Mouse (Mus musculus): ENCODE data around the gene Slc23a3. TPM values are rescaled to one million over a fixed set of nuclear protein-coding genes. Genes with fewer than 3 reads are reported as not detected.

Slc23a3 gene
- 5.4 TPM for polyA plus RNA-seq (2014; fragmentation: Illumina TruSeq; extraction: RNeasy Lipid Tissue Mini Kit (QIAGEN cat#74804); ENCODE audit: low read depth, low replicate concordance)

DNA sequence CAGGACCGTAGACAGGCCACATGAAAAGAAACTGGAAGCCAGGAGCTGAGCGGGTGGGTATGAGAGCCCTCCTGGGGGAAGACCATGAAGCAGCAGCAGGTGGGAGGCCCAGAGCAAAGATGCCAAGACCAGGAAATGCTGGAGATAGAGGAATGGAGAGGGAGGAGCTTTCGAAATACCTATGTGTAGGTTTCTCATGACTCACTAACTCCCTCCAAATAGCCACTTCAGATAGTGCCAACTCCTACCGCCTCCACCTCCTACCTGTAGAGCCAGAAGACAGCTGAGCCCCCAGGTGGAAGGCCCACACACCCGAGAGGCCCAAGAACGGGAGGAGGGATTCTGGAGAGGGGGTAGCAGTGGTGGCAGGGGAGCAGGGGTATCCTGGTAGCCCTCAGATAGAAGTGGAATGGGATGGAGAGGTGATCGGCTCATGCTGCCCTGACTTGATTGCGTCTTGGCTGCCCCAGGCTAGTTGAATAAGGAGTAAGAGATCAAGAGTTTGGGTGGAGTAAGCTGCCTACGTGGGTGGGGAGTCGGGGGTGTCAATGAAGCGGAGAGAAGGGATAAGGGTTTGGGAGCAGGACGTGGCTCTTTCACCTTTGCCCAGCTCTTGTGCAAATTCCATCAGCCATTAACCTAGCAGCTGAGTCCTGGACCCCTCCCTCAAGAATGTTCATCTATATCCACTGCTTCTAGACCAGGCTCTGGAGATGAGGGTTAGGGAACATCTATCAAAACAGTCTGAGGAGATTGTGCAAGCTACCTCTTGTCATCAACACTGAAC is at the start of gene Slc23a3:
TSS of gene Slc23a3 (minus strand) at position 470 of the 787 bp plus-strand sequence.

DNA sequence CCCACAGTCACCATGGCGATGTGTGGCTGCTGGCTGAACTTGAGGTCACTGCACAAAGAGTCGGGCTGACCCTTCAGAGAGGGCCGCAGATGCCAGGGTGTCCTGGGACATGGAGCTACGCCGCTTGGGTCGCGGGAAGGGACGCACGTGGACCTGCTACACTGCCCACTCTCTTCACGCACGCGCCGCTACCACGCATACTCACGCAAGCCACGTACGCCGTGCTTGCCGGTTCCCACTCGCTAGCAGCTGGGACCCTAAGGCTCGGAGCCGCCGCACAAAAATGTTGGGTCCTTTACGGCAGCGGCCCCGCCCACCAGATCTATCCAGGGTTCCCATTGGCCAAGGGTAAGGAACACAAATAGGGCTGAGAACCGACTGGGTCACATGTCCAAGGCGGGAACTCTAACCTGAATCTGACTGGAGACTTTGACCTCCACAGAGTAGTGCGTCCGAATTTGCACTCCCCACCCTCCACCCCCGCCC is 46.5 kb upstream of the Slc23a3 start, which contains the start of gene Abcb6:
TSS of gene Abcb6 (minus strand) at position 288 of the 486 bp plus-strand sequence.

DNA sequence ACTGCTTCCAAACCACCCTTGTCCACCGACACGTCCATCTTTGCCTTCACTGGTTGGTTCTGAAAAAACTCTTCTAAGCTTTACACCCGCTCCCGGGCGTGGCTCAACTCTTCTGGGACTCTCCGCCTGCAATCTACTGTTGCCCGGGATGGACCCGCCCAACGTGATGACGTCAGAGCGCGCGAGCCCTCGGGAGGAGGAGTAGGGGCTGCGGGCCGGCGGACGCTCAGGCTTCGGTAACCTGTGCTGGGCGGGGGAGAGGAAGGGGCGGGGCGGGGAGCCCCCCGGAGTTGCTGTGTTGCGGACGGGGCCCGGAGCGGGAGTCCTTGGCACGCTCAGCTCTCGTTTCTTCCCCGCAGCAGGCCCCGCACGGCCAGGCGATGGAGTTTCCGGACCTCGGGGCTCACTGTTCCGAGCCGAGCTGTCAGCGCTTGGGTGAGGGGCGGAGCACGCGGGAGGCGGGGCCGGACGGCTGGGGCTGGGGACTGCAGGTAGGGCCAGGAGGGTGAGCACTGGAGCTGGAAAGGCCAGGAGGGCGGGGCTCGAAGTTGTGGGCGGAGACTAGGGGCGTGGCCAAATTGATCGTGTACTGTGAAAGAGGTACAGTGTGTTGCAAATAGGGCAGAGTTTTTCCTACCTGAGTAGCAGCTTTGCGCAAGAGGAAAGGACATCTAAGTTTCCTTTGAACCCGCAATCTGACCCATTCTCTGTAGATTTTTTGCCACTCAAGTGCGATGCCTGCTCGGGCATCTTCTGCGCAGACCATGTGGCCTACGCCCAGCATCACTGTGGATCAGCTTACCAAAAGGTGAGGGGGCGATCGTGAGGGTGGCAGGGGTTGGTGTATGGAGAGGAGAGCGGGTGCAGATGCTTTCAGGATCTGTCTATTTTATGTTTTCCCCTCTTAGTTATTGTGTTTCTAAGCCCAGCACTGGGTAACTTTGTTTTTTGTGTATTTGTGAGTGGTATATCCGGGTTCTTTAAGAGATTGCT is 35.1 kb upstream of the Slc23a3 start, which contains the start of gene Zfand2b:
TSS of gene Zfand2b (plus strand) at position 175 of the 993 bp plus-strand sequence.

DNA sequence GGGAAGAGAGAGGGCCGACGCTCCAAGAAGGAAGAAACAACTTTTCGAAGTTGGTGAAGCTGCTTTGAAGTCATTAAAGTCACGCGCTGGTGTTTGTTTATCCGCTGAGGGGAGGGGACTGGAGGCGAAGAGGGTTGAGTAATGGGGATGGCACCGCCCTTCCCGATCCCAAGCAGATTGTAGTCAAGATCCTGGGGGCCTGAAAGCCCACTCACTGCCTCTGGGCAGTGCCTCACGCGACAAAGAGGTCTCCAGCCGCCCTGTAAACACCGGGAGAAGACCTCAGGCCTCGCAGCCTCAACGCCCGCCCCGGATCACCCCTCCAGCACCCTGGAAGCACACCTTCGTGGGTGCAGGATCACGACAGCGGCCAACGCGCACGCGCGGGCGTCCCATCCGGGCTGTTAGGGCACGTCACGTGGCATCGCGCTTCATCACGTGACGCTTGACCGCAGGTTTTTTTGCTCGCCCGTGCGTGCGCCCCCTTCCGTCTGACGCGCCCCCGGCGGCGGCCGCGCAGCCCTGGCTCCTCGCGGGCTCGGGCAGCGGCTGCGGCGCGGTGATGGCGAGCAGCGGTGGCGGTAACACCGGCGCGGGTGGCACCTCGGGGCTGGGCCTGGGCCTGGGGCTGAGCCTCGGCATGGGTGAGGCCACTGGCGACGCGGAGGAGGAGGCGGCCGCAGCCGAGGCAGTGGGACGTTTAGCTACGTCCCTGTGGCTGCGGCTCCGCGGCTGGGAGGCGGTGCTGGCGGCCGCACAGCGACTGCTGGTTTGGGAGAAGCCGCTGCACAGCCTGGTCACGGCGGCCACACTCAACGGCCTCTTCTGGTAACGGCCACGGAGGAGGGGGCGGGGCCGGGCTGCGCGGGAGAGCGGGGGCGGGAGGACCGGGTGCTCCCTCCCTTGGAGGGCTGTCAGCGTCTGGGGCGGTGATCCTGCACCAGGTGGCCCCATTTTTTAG is 8.9 kb upstream of the Slc23a3 start, which contains the start of the genes Cnppd1 and Retreg2:
TSS of gene Cnppd1 (minus strand) at position 411 of the 961 bp plus-strand sequence.
TSS of gene Retreg2 (plus strand) at position 478 of the 961 bp plus-strand sequence.

DNA sequence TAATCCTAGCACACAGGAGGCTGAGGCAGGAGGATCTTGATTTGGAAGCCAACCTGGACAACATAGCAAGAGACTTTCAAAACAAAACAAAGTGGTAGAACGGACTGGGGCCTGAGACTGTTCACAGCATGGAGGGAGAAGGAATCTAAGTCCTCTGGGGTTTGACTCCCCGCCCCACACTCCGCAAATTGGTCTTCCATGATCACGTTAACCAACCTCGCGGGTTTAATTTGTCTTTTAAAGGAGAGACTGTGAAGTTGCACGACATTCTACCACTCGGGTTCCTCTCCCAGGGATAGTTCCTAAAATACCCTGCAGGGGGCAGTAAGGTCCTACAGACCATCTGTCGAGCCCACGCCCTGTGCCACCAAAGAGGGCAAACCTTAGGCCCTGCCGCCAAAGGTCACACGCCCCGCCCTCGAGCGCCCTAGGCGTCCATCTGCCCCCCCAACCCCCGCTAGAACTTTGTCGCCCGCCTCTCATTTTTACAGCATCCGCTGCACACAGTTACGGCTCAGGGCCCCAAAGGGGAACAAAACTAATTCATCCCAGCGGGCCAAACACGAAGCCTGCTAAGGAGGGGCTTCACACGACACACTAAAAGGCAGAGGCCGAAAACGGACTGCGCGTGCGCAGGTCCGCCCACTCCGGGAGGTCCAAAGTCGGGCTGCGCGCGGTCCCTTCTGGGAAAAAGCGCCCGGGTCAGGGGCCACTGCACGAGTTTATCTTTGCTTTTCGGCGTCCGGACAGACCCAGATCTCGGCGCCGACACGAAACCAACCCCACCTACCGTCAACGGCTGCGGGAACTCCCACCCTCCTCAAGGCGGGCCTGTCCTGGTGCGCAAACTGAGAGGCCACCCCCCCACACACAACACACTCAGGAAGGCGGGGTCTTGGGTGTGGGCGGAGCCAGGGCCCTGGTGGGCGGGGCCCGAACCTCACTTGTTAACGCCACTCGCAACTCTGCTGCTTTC is 9.1 kb downstream of the Slc23a3 start, which contains the start of gene Nhej1:
TSS of gene Nhej1 (minus strand) at position 855 of the 976 bp plus-strand sequence.

Other genes with a start within 250 kb of the Slc23a3 start
- not detected for gene Fev, start 248.5 kb downstream of the Slc23a3 start, polyA plus RNA-seq (2014; fragmentation: Illumina TruSeq; extraction: RNeasy Lipid Tissue Mini Kit (QIAGEN cat#74804); ENCODE audit: low read depth, low replicate concordance)
- gene Cryba2, start 240.7 kb downstream of the Slc23a3 start, polyA plus RNA-seq (2014; fragmentation: Illumina TruSeq; extraction: RNeasy Lipid Tissue Mini Kit (QIAGEN cat#74804); ENCODE audit: low read depth, low replicate concordance): not detected
- 0.28 TPM for gene Cfap65, start 198.3 kb downstream of the Slc23a3 start, polyA plus RNA-seq (2014; fragmentation: Illumina TruSeq; extraction: RNeasy Lipid Tissue Mini Kit (QIAGEN cat#74804); ENCODE audit: low read depth, low replicate concordance)
- 0.44 TPM for gene Ihh, start 182.2 kb downstream of the Slc23a3 start, polyA plus RNA-seq (2014; fragmentation: Illumina TruSeq; extraction: RNeasy Lipid Tissue Mini Kit (QIAGEN cat#74804); ENCODE audit: low read depth, low replicate concordance)
- 0.89 TPM for gene Nhej1, start 8.7 kb downstream of the Slc23a3 start, polyA plus RNA-seq (2014; fragmentation: Illumina TruSeq; extraction: RNeasy Lipid Tissue Mini Kit (QIAGEN cat#74804); ENCODE audit: low read depth, low replicate concordance)
- 14.0 TPM for gene Cnppd1, start 8.8 kb upstream of the Slc23a3 start, polyA plus RNA-seq (2014; fragmentation: Illumina TruSeq; extraction: RNeasy Lipid Tissue Mini Kit (QIAGEN cat#74804); ENCODE audit: low read depth, low replicate concordance)
- 11.7 TPM for gene Retreg2, start 8.9 kb upstream of the Slc23a3 start, polyA plus RNA-seq (2014; fragmentation: Illumina TruSeq; extraction: RNeasy Lipid Tissue Mini Kit (QIAGEN cat#74804); ENCODE audit: low read depth, low replicate concordance)
- not detected for gene Zfand2b, start 34.8 kb upstream of the Slc23a3 start, polyA plus RNA-seq (2014; fragmentation: Illumina TruSeq; extraction: RNeasy Lipid Tissue Mini Kit (QIAGEN cat#74804); ENCODE audit: low read depth, low replicate concordance)
- 8.3 TPM for gene Abcb6, start 46.5 kb upstream of the Slc23a3 start, polyA plus RNA-seq (2014; fragmentation: Illumina TruSeq; extraction: RNeasy Lipid Tissue Mini Kit (QIAGEN cat#74804); ENCODE audit: low read depth, low replicate concordance)
- gene Ankzf1, start 58.3 kb upstream of the Slc23a3 start, polyA plus RNA-seq (2014; fragmentation: Illumina TruSeq; extraction: RNeasy Lipid Tissue Mini Kit (QIAGEN cat#74804); ENCODE audit: low read depth, low replicate concordance): 6.7 TPM
- gene Atg9a, start 58.3 kb upstream of the Slc23a3 start, polyA plus RNA-seq (2014; fragmentation: Illumina TruSeq; extraction: RNeasy Lipid Tissue Mini Kit (QIAGEN cat#74804); ENCODE audit: low read depth, low replicate concordance): 10.1 TPM
- gene Glb1l, start 76.9 kb upstream of the Slc23a3 start, polyA plus RNA-seq (2014; fragmentation: Illumina TruSeq; extraction: RNeasy Lipid Tissue Mini Kit (QIAGEN cat#74804); ENCODE audit: low read depth, low replicate concordance): 137 TPM
- 19.9 TPM for gene Stk16, start 76.9 kb upstream of the Slc23a3 start, polyA plus RNA-seq (2014; fragmentation: Illumina TruSeq; extraction: RNeasy Lipid Tissue Mini Kit (QIAGEN cat#74804); ENCODE audit: low read depth, low replicate concordance)
- gene Tuba4a, start 86.0 kb upstream of the Slc23a3 start, polyA plus RNA-seq (2014; fragmentation: Illumina TruSeq; extraction: RNeasy Lipid Tissue Mini Kit (QIAGEN cat#74804); ENCODE audit: low read depth, low replicate concordance): 14.7 TPM
- not detected for gene A630095N17Rik, start 98.2 kb upstream of the Slc23a3 start, polyA plus RNA-seq (2014; fragmentation: Illumina TruSeq; extraction: RNeasy Lipid Tissue Mini Kit (QIAGEN cat#74804); ENCODE audit: low read depth, low replicate concordance)
- gene Dnajb2, start 102.5 kb upstream of the Slc23a3 start, polyA plus RNA-seq (2014; fragmentation: Illumina TruSeq; extraction: RNeasy Lipid Tissue Mini Kit (QIAGEN cat#74804); ENCODE audit: low read depth, low replicate concordance): 13.9 TPM
- not detected for gene Ptprn, start 130.6 kb upstream of the Slc23a3 start, polyA plus RNA-seq (2014; fragmentation: Illumina TruSeq; extraction: RNeasy Lipid Tissue Mini Kit (QIAGEN cat#74804); ENCODE audit: low read depth, low replicate concordance)
- not detected for gene Resp18, start 144.5 kb upstream of the Slc23a3 start, polyA plus RNA-seq (2014; fragmentation: Illumina TruSeq; extraction: RNeasy Lipid Tissue Mini Kit (QIAGEN cat#74804); ENCODE audit: low read depth, low replicate concordance)
- gene Dnpep, start 184.1 kb upstream of the Slc23a3 start, polyA plus RNA-seq (2014; fragmentation: Illumina TruSeq; extraction: RNeasy Lipid Tissue Mini Kit (QIAGEN cat#74804); ENCODE audit: low read depth, low replicate concordance): 0.81 TPM
- 0.40 TPM for gene Des, start 226.4 kb upstream of the Slc23a3 start, polyA plus RNA-seq (2014; fragmentation: Illumina TruSeq; extraction: RNeasy Lipid Tissue Mini Kit (QIAGEN cat#74804); ENCODE audit: low read depth, low replicate concordance)
- 1.1 TPM for gene Speg, start 241.4 kb upstream of the Slc23a3 start, polyA plus RNA-seq (2014; fragmentation: Illumina TruSeq; extraction: RNeasy Lipid Tissue Mini Kit (QIAGEN cat#74804); ENCODE audit: low read depth, low replicate concordance)

Data from kidney, adult 10 weeks (tissue).